Mouse (Mus musculus): ENCODE data around the gene Ctrb1.
"Not testable (repeated sequence)": the region's sequence is repeated elsewhere in the genome, so short reads cannot be mapped to it uniquely, and the experiment has no call there.

GRCm38 (mm10) chr8:111644286-111645051 is 46.3 kb downstream of the Ctrb1 start:
- TF ChIP-seq CTCF (IDR thresholded peaks at IDR 0.05), result not testable (repeated sequence)
- peak; percentile 64 for TF ChIP-seq EP300 (IDR thresholded peaks at IDR 0.05)

All from lung, postnatal 0 days (tissue).